Mouse (Mus musculus) frontal cortex, adult 2 months (tissue): ENCODE measurements at regions not wholly inside any gene's neighbourhood (a gene's known extent, or its start where the extent isn't known, plus 50 kb on each side); places are given as distances from the start of the nearest gene placed in this dataset.

Experiments
- DNase-seq, 2 experiments: peaks; one replicate each; pipeline ENCODE4 v3.0.0; 2022; ENCODE audit warnings: low spot score in 1 of 2; ENCODE audit errors: extremely low spot score in 1 of 2

- no peak for DNase-seq
Measured at GRCm38 (mm10) chr6:39283761-39284415, 77.3 kb upstream of the Kdm7a start.

- DNase-seq: no peak
Measured at GRCm38 (mm10) chr6:39278317-39278716, 71.7 kb upstream of the Kdm7a start.

GRCm38 (mm10) chr6:39274774-39275502 lies 68.3 kb upstream of the Kdm7a start:
- no peak for DNase-seq

- no peak for DNase-seq
Measured at GRCm38 (mm10) chr6:39273427-39273826, 66.8 kb upstream of the Kdm7a start.

- DNase-seq: no peak
Measured at GRCm38 (mm10) chr6:39270457-39270856, 63.9 kb upstream of the Kdm7a start.

GRCm38 (mm10) chr6:39269706-39270105 lies 63.1 kb upstream of the Kdm7a start:
- DNase-seq: no peak

- no peak for DNase-seq
Measured at GRCm38 (mm10) chr6:39268647-39269428, 62.2 kb upstream of the Kdm7a start.

GRCm38 (mm10) chr6:39264722-39265121 lies 58.1 kb upstream of the Kdm7a start:
- no peak for DNase-seq

- DNase-seq: no peak
Measured at GRCm38 (mm10) chr6:39263615-39264014, 57.0 kb upstream of the Kdm7a start.

GRCm38 (mm10) chr6:39261951-39262350 lies 55.4 kb upstream of the Kdm7a start:
- no peak for DNase-seq

GRCm38 (mm10) chr6:39260480-39260879 lies 53.9 kb upstream of the Kdm7a start:
- no peak for DNase-seq

- DNase-seq: no peak
Measured at GRCm38 (mm10) chr6:39259129-39259528, 52.5 kb upstream of the Kdm7a start.

GRCm38 (mm10) chr6:39258656-39259055 lies 52.1 kb upstream of the Kdm7a start:
- DNase-seq: no peak

- no peak for DNase-seq
Measured at GRCm38 (mm10) chr6:39257667-39258395, 51.2 kb upstream of the Kdm7a start.

- DNase-seq: peak in 1 of 2 experiments; percentile 47
Measured at GRCm38 (mm10) chr6:39257111-39257571, 50.6 kb upstream of the Kdm7a start.

- peak in 1 of 2 experiments; percentile 41 for DNase-seq
Measured at GRCm38 (mm10) chr6:39256304-39257103, 49.9 kb upstream of the Kdm7a start.
